Mouse (Mus musculus) thymus, adult 2 months (tissue): Measurements from ENCODE around the gene Gpr108. TPM values are rescaled to one million over a fixed set of nuclear protein-coding genes. Genes with fewer than 3 reads are reported as not detected.

Experiments used
- DNase-seq: peaks from one replicate; pipeline ENCODE4 v3.0.0; 2021
- H3K27ac ChIP-seq: fragments of 200-500 bp; 2 replicates; pipeline ENCODE4 v1.5.1; 2012; ENCODE audit warnings: low read length, control low read depth; ENCODE audit not compliant: control insufficient read depth, insufficient read depth
- H3K27me3 ChIP-seq: fragments of 200-500 bp; 2 replicates; pipeline ENCODE4 v1.6.1; 2012; ENCODE audit warnings: mild to moderate bottlenecking, low read length, moderate library complexity, mixed read lengths; ENCODE audit not compliant: control insufficient read depth, insufficient read depth
- H3K36me3 ChIP-seq: fragments of 200-500 bp; 2 replicates; pipeline ENCODE4 v1.6.1; 2012; ENCODE audit warnings: mild to moderate bottlenecking, low read length, moderate library complexity; ENCODE audit not compliant: control insufficient read depth, insufficient read depth
- H3K4me1 ChIP-seq: fragments of 200-500 bp; replicated peaks from 2 replicates; pipeline ENCODE4 v1.6.1; 2012; ENCODE audit warnings: low read length; ENCODE audit not compliant: control insufficient read depth, insufficient read depth
- H3K4me3 ChIP-seq: fragments of 200-500 bp; 2 replicates; pipeline ENCODE4 v1.5.1; 2012; ENCODE audit warnings: mild to moderate bottlenecking, low read length, control low read depth, moderate library complexity; ENCODE audit not compliant: control insufficient read depth, insufficient read depth
- CTCF ChIP-seq: fragments of 200-500 bp; IDR thresholded peaks from 2 replicates; pipeline ENCODE4 v1.5.1; 2012; ENCODE audit warnings: mild to moderate bottlenecking, control low read depth, low read length, moderate library complexity, borderline replicate concordance; ENCODE audit not compliant: control insufficient read depth, poor library complexity, insufficient read depth; ENCODE audit errors: extremely low read depth
- POLR2A ChIP-seq: fragments of 200-500 bp; IDR thresholded peaks from 2 replicates; pipeline ENCODE4 v1.6.1; 2012; ENCODE audit warnings: mild to moderate bottlenecking, low read length, control low read depth, moderate library complexity; ENCODE audit not compliant: control insufficient read depth, poor library complexity, insufficient read depth; ENCODE audit errors: extremely low read depth
- WGBS: fragments of 180-500 bp; shearing (Covaris S2); methylation state at CpG from one replicate; pipeline ENCODE4 v1.1.7; 2018; 5-methylcytosine and 5-hydroxymethylcytosine counted together
- polyA plus RNA-seq: library from polyadenylated mRNA; depleted of rRNA; stranded (reverse); fragments of >200 nt; gene quantifications from 2 replicates; pipeline ENCODE4 v1.2.3, GENCODE M21; 2012

The Gpr108 gene
- polyA plus RNA-seq, 1 experiment, result 63.9 TPM

GRCm38 (mm10) chr17:57256921-57257485 is 8.8 kb upstream of the Gpr108 start:
- DNase-seq, result no peak
- Histone ChIP-seq H3K27ac (no peak overlapping the region), H3K4me3 (no peak overlapping the region), H3K27me3 (no peaks in the 10 kb centered on the region), H3K4me1 (no peaks in the 10 kb centered on the region), H3K36me3 (no peaks in the 10 kb centered on the region)
- WGBS, result 98% methylated on average over 22 of the region's 22 CpGs
- TF ChIP-seq POLR2A, result no peak
- no peak for TF ChIP-seq CTCF

- Histone ChIP-seq H3K4me3 (no peak overlapping the region), H3K27me3 (no peaks in the 10 kb centered on the region), H3K27ac (no peak overlapping the region), H3K4me1 (peaks cover 4% of the 10 kb centered on the region), H3K36me3 (no peaks in the 10 kb centered on the region)
- DNase-seq, result no peak
- 92% methylated on average over 14 of the region's 14 CpGs for WGBS
- TF ChIP-seq CTCF (no peak), POLR2A (no peak)
These were observed 7.1 kb upstream of the Gpr108 start for GRCm38 (mm10) chr17:57255354-57255753.

DNA sequence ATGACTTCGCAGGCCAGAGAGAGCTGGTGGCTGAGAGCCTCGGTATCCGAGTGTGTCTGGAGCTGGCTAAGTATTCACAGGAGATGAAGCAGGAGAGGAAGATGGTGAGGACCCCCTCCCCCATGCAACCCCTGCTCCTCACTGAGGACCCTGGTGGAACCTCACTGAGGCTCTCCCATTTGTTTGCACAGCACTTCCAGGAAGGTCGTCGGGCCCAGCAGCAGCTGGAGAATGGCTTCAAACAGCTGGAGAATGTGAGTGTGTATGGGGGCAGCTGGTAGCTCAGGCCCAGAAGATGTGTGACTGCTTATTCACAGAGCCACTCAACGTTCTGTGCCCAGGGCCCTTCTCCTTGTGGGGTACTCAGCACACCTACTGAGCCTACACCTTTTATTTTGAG is 5.1 kb upstream of the Gpr108 start:
- Histone ChIP-seq H3K27ac (no peak overlapping the region), H3K27me3 (no peaks in the 10 kb centered on the region), H3K4me1 (peaks cover 20% of the 10 kb centered on the region), H3K36me3 (no peaks in the 10 kb centered on the region), H3K4me3 (no peak overlapping the region)
- DNase-seq, result no peak
- 91% methylated on average over 6 of the region's 6 CpGs for WGBS
- TF ChIP-seq POLR2A (no peak), CTCF (no peak)

GRCm38 (mm10) chr17:57251431-57251830 is 3.2 kb upstream of the Gpr108 start:
- Histone ChIP-seq H3K27ac (no peak overlapping the region), H3K27me3 (no peaks in the 10 kb centered on the region), H3K36me3 (no peaks in the 10 kb centered on the region), H3K4me1 (peaks cover 25% of the 10 kb centered on the region), H3K4me3 (no peak overlapping the region)
- DNase-seq, result no peak
- TF ChIP-seq CTCF, result no peak
- WGBS, result 97% methylated on average over 3 of the region's 3 CpGs

- Histone ChIP-seq H3K4me1 (peaks cover 29% of the 10 kb centered on the region), H3K27me3 (no peaks in the 10 kb centered on the region), H3K36me3 (no peaks in the 10 kb centered on the region), H3K4me3 (peak overlapping the region; percentile 48), H3K27ac (no peak overlapping the region)
- DNase-seq, result peak; percentile 26
- WGBS, result 11% methylated on average over 33 of the region's 33 CpGs
- TF ChIP-seq POLR2A, result no peak
- peak; percentile 24; the same call in 1 of the 2 replicates for TF ChIP-seq CTCF
These were observed 2.4 kb upstream of the Gpr108 start for GRCm38 (mm10) chr17:57250461-57251160.

DNA sequence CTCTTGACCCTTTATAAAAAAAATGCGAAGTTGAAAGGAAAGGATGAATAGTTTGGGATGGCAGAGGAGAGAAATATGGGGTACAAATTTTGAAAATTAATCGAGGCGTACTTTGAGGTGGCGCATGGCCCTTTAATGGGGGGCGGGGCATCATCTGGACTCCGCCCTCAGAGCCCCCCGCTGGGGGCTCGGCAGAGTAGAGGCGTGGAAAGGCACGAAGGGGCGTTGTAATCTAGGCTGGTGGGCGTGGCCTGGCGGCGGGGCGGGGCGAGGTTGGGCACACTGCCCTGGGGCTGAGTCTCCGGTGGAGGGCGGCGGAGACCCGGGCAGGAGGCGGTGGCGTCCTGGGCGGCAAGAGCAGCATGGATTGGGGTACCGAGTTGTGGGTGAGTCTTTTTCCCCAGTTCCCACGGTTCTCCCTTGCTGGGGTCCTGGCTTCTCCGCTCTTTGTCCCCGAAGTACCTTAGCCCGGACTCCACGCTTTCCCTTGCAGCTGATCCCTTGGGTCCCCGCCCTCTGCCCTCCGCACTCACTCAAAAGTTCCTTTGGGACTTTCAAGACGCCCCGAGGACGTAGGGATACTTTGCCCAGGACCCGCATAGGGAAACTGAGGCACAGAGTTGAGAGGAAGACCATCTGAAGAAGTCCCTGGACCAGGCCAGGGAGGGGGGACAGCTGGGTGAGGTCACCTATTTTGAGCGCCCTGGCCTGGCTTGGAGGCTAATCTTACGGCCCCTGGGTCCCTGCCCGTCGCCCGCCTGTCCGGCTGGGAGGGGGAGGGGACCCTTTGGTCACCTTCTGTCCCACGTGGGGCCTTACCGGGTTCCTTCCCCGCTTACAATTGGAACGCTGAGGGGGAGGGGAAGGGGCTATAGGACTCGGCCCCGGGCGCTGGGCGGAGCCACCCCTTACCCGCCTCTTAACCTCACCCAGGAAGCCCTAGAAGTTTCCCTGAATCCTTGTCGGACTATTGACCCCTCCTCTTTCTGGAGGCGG is 1.2 kb upstream of the Gpr108 start, which contains the start of gene Trip10:
Gene Trip10, plus strand, starts transcription at position 270 of the 996 bp plus-strand sequence.
- H3K4me1 ChIP-seq, result peaks cover 29% of the 10 kb centered on the region
- peak within 1 kb of the TSS; percentile 82 for H3K27ac ChIP-seq
- peak; percentile 98 for DNase-seq
- H3K27me3 ChIP-seq, result no peaks in the 10 kb centered on the region
- 0% methylated on average over 52 of the region's 52 CpGs for WGBS
- no peaks in the 10 kb centered on the region for H3K36me3 ChIP-seq
- TF ChIP-seq POLR2A, result 0 out of 2 replicates have a peak, but pooled peaks have one; percentile 28
- no peak for TF ChIP-seq CTCF
- peak within 1 kb of the TSS; percentile 59 for H3K4me3 ChIP-seq
